Mouse (Mus musculus) stomach, postnatal 0 days (tissue): ENCODE measurements at regions not wholly inside any gene's neighbourhood (a gene's known extent, or its start where the extent isn't known, plus 50 kb on each side); places are given as distances from the start of the nearest gene placed in this dataset.

ENCODE experiments used
- ATAC-seq: fragments of 200-750 bp; cut with Nextera tagmentation; 2 replicates; pipeline ENCODE4 v1.8.0; 2017; ENCODE audit not compliant: low FRiP score, low TSS enrichment
- DNase-seq: peaks from one replicate; pipeline ENCODE4 v3.0.0-alpha.2; 2016; ENCODE audit warnings: low spot score
- H3K27ac ChIP-seq: fragments of 300-500 bp; sonication (generic); replicated peaks from 2 replicates; pipeline ENCODE4 v1.5.1; 2014; ENCODE audit warnings: mild to moderate bottlenecking, control low read depth
- H3K27me3 ChIP-seq: fragments of 300-500 bp; sonication (generic); 2 replicates; pipeline ENCODE4 v1.6.1; 2014; ENCODE audit warnings: low read length; ENCODE audit not compliant: control insufficient read depth, insufficient read depth
- H3K36me3 ChIP-seq: fragments of 300-500 bp; sonication (generic); 2 replicates; pipeline ENCODE4 v1.6.1; 2014; ENCODE audit warnings: low read length, mixed read lengths; ENCODE audit not compliant: control insufficient read depth, insufficient read depth
- H3K4me1 ChIP-seq: fragments of 300-500 bp; sonication (generic); replicated peaks from 2 replicates; pipeline ENCODE4 v1.6.1; 2014; ENCODE audit warnings: antibody characterized with exemption; ENCODE audit not compliant: control insufficient read depth, insufficient read depth
- H3K4me2 ChIP-seq: fragments of 300-500 bp; sonication (generic); replicated peaks from 2 replicates; pipeline ENCODE4 v1.6.1; 2014; ENCODE audit warnings: low read depth, mild to moderate bottlenecking, control low read depth, moderate library complexity
- H3K4me3 ChIP-seq: fragments of 300-500 bp; sonication (generic); 2 replicates; pipeline ENCODE4 v1.5.1; 2014; ENCODE audit warnings: low read depth, low read length, control low read depth
- H3K9ac ChIP-seq: fragments of 300-500 bp; sonication (generic); 2 replicates; pipeline ENCODE4 v1.6.1; 2014; ENCODE audit warnings: mild to moderate bottlenecking, low read length, control low read depth, mixed read lengths
- H3K9me3 ChIP-seq: fragments of 300-500 bp; sonication (generic); 2 replicates; pipeline ENCODE4 v1.6.1; 2016; ENCODE audit warnings: low read length; ENCODE audit not compliant: control insufficient read depth
- CTCF ChIP-seq: IDR thresholded peaks from 2 replicates; pipeline ENCODE4 v1.5.1; 2016; ENCODE audit warnings: antibody characterized with exemption, low read depth, mild to moderate bottlenecking, moderate library complexity
- EP300 ChIP-seq: optimal IDR thresholded peaks from 2 replicates; pipeline ENCODE3; 2016; ENCODE audit warnings: antibody characterized with exemption
- WGBS: fragments of 180-500 bp; shearing (Covaris S2); extraction: QIAGEN DNeasy Blood & Tissue Kit; methylation state at CpG from one replicate; pipeline ENCODE4 v1.1.7; 2014; 5-methylcytosine and 5-hydroxymethylcytosine counted together

DNA sequence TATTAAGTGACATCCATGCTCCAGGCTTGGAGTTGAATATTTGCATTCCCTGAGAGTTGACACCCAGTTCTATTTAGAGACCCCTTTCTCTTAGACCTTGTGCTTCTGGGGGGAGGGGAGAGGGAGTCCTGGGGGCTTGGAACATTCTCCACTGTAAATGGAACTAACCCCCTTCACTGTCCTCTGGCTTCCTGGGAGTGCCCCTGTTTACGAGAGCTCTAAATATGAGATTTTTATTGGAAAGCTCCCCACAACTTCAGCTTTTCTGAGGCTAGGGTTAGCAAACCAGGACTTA, 65.8 kb upstream of the Dhx40 start:
- ATAC-seq, result no peak
- Histone ChIP-seq H3K9ac (no peak overlapping the region), H3K4me2 (no peak overlapping the region), H3K27ac (no peak overlapping the region), H3K36me3 (no peaks in the 10 kb centered on the region), H3K4me1 (no peaks in the 10 kb centered on the region), H3K4me3 (no peak overlapping the region), H3K9me3 (no peaks in the 10 kb centered on the region), H3K27me3 (no peaks in the 10 kb centered on the region)
- TF ChIP-seq EP300, result no peak
- TF ChIP-seq CTCF, result no peak
- no peak for DNase-seq
- WGBS, result 60% methylated on average over 1 of the region's 1 CpGs

DNA sequence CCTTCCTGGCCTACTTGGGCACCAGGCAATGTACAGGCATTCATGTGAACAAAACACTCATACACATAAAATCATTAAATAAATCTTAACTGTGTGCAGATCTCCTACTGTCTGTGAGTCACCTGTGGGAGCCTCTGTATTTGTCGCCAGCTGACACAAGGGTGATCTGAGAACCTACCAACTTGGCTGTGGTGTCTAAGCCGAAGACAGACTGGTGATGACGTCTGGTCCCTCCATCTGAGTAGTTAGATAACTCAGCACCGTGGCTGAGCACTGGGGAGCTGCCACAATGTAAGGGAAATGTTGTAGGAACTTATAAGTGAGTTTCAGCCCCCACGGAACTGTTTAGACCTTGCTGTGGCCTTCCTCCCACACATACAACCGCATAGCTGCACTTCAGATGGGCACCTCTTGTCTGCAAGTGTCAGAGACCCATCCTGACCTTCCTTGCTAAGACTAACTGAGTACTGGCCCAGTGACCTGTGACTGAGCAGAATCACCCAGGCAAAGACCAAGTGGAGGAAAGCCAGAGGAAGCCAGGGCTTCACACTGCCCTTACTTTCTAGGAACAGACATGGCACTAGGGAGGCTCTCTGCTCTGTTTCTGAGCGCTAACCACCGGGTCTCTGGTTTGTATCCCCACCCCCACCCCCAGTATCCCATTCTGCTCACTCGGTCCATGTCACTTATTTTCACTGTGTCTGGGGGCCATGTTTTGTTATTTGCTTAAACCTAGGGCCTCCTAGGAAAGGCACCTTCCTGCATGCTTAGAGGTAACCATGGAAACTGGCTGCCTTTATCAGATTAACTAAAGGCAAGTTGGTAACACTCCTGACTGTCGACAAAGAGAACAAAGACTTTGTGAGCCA, 65.2 kb upstream of the Dhx40 start:
- TF ChIP-seq EP300, result no peak
- TF ChIP-seq CTCF, result no peak
- Histone ChIP-seq H3K9me3 (no peaks in the 10 kb centered on the region), H3K4me1 (no peaks in the 10 kb centered on the region), H3K4me3 (no peak overlapping the region), H3K9ac (no peak overlapping the region), H3K27ac (0 out of 2 replicates have a peak overlapping the region, but pooled peaks have one; percentile 35), H3K27me3 (no peaks in the 10 kb centered on the region), H3K36me3 (no peaks in the 10 kb centered on the region), H3K4me2 (no peak overlapping the region)
- DNase-seq, result no peak
- peak; percentile 14; the same call in 1 of the 2 replicates for ATAC-seq
- WGBS, result 56% methylated on average over 10 of the region's 10 CpGs

DNA sequence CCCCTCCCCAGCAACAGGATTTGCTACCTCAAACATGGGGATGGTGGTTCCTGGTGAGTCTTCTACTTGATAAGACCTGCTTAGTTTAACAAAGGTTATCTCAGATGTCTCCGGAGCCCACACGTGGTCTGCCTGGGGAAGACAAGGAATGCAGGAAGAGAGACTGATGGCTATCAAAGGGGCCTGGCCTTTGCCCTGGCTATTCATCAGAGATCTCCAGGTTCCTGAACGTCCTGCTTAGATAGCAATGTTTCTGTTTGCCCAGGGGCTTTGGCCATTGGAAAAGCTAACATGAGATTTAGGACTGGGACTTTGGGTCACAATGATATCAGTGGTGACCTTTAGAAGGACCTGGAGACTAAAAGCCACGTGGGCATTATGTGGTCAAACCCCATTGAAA, 64.2 kb upstream of the Dhx40 start:
- DNase-seq, result no peak
- no peak for TF ChIP-seq CTCF
- no peak for TF ChIP-seq EP300
- Histone ChIP-seq H3K9ac (no peak overlapping the region), H3K9me3 (no peaks in the 10 kb centered on the region), H3K36me3 (no peaks in the 10 kb centered on the region), H3K4me1 (no peaks in the 10 kb centered on the region), H3K27ac (0 out of 2 replicates have a peak overlapping the region, but pooled peaks have one; percentile 9), H3K4me3 (no peak overlapping the region), H3K27me3 (no peaks in the 10 kb centered on the region), H3K4me2 (no peak overlapping the region)
- WGBS, result 23% methylated on average over 4 of the region's 4 CpGs
- ATAC-seq, result no peak

DNA sequence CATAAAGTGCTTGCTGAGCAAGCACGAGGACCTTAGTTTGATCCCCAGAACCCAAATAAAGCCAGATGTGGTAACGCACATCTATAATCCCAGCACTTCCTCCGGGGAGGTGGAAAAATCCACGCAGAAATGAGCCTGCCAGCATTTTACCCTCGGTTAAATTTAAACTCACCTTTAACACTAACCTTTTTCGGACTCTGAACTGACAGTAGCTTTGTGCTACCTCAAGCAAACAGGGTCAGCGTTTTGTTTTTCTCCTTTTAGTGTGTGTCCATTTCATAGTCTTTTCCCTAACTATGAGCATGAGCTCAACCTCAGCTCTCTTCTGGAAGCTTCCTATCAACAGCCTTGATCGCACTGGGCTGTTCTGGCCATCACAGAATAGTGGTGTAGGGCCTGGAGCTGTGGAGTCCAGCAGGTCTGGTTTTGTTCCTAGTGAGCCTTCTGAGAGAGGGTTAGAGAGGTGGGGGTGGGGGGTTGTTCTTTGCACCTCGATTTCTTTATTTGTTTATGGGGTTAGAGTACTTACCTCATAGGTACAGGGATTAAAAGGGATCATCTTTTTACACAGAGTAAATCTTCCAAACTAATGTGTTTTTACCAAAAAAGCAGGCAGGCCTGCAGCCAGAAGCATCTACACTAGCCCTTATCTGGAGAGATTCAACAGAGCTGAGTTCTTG, 63.1 kb upstream of the Dhx40 start:
- no peaks in the 10 kb centered on the region for H3K4me1 ChIP-seq
- ATAC-seq (no peak), DNase-seq (no peak)
- H3K9me3 ChIP-seq, result no peaks in the 10 kb centered on the region
- H3K9ac ChIP-seq, result no peak overlapping the region
- no peaks in the 10 kb centered on the region for H3K27me3 ChIP-seq
- no peak overlapping the region for H3K4me2 ChIP-seq
- H3K27ac ChIP-seq, result no peak overlapping the region
- 47% methylated on average over 9 of the region's 9 CpGs for whole genome bisulfite sequencing
- no peak overlapping the region for H3K4me3 ChIP-seq
- no peaks in the 10 kb centered on the region for H3K36me3 ChIP-seq
- no peak for TF ChIP-seq CTCF
- TF ChIP-seq EP300, result no peak

DNA sequence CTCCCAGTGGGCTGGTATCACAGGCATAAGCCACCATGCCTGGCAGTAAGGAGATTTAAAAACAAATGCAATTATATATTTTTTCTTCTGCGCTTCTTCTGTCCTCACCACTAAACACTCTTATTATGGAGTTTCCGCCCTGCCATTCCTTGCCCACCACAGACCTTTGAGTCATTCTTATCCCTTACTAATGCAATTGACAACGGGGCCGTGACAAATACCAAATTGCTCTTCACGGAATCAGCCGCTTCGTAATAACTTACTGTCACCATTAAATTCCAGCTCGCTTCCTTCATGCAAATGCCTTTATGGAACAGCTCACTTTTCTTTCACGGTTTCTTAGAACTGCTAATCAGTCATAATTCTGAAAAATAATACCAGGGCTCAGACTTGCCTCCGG, 59.4 kb upstream of the Dhx40 start:
- 65% methylated on average over 10 of the region's 10 CpGs for WGBS
- no peak for TF ChIP-seq CTCF
- TF ChIP-seq EP300, result no peak
- Histone ChIP-seq H3K4me2 (no peak overlapping the region), H3K9me3 (no peaks in the 10 kb centered on the region), H3K27me3 (no peaks in the 10 kb centered on the region), H3K4me1 (no peaks in the 10 kb centered on the region), H3K27ac (no peak overlapping the region), H3K9ac (no peak overlapping the region), H3K36me3 (no peaks in the 10 kb centered on the region), H3K4me3 (no peak overlapping the region)
- no peak for ATAC-seq
- DNase-seq, result no peak

DNA sequence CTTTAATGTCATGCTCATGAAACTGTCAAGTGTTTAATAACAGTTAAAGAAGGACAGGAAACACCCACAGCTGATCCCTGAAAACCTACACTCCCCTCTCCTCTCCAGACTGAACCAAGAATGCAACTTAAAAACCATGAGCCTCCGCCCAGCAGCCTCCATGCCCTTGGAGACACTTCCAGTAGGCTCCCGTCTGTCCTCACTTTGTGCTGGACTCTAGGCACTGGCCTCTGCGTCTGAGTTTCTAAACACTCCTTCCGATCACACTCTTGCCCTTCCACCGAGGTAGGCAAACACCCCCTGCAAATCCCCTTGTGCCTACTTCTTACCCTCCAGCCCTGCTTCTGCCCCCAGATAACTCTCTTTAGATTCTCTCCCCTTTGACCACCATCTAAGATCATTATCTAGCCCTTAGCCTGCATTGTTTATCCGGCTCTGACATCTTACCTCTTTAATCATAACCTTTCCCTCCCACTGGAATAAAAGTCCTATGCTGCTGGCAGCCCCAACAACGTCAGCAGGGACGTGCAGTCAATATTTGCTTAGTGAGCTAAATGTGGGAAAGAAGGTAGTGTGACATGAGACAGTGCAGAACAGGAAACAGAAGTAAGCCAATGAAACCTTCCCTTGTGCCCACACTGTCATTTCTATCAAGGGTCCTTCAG, 52.5 kb upstream of the Dhx40 start:
- H3K9ac ChIP-seq, result no peak overlapping the region
- H3K4me3 ChIP-seq, result no peak overlapping the region
- peak; percentile 87 for ATAC-seq
- H3K27ac ChIP-seq, result peak overlapping the region; percentile 83
- TF ChIP-seq EP300 (no peak), CTCF (no peak)
- H3K27me3 ChIP-seq, result no peaks in the 10 kb centered on the region
- DNase-seq, result peak; percentile 74
- no peaks in the 10 kb centered on the region for H3K9me3 ChIP-seq
- 27% methylated on average over 8 of the region's 8 CpGs for WGBS
- no peaks in the 10 kb centered on the region for H3K36me3 ChIP-seq
- H3K4me2 ChIP-seq, result no peak overlapping the region
- H3K4me1 ChIP-seq, result no peaks in the 10 kb centered on the region
